Mouse (Mus musculus) frontal cortex, postnatal 14 days (tissue): ENCODE measurements at regions not wholly inside any gene's neighbourhood (a gene's known extent, or its start where the extent isn't known, plus 50 kb on each side); places are given as distances from the start of the nearest gene placed in this dataset.
"Not testable (repeated sequence)": the region's sequence is repeated elsewhere in the genome, so short reads cannot be mapped to it uniquely, and the experiment has no call there.

Experiments used
- DNase-seq, 2 experiments: peaks; one replicate each; pipeline ENCODE4 v3.0.0; 2022; ENCODE audit warnings: low spot score in 2 of 2

- no peak for DNase-seq
Measured at GRCm38 (mm10) chrX:77307374-77307773, 203.4 kb upstream of the Tbl1x start.

GRCm38 (mm10) chrX:77314384-77314783 lies 196.4 kb upstream of the Tbl1x start:
- no peak for DNase-seq

GRCm38 (mm10) chrX:77323644-77324043 lies 187.2 kb upstream of the Tbl1x start:
- DNase-seq, result peak in 1 of 2 experiments; percentile 17

- no peak for DNase-seq
Measured at GRCm38 (mm10) chrX:77353181-77353580, 157.6 kb upstream of the Tbl1x start.

GRCm38 (mm10) chrX:77360551-77360950 lies 150.3 kb upstream of the Tbl1x start:
- no peak for DNase-seq

- no peak for DNase-seq
Measured at GRCm38 (mm10) chrX:77361106-77361505, 149.7 kb upstream of the Tbl1x start.

GRCm38 (mm10) chrX:77363657-77364056 lies 147.2 kb upstream of the Tbl1x start:
- DNase-seq, result no peak

- no peak for DNase-seq
Measured at GRCm38 (mm10) chrX:77367351-77367750, 143.5 kb upstream of the Tbl1x start.

DNA sequence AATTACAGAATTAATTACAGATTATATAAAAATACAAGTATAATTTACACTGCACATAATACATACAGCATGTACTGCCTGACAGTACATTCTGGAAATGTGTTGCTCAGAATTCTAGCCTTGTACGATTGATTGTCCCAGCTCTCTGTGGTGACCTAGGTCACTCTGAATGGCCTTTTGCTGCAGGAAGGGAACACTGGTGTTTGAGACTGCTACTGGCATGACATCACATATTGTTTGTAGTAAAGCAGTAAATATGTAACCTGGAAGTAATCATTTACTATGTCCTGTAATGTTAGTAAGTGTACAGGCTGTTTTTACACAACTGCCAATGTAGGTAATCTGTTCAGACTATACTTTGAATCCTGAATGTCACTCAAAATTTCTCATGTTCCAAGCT lies 123.5 kb upstream of the Tbl1x start:
- no peak for DNase-seq

- DNase-seq, result no peak
Measured at GRCm38 (mm10) chrX:77391760-77392446, 118.9 kb upstream of the Tbl1x start.

DNA sequence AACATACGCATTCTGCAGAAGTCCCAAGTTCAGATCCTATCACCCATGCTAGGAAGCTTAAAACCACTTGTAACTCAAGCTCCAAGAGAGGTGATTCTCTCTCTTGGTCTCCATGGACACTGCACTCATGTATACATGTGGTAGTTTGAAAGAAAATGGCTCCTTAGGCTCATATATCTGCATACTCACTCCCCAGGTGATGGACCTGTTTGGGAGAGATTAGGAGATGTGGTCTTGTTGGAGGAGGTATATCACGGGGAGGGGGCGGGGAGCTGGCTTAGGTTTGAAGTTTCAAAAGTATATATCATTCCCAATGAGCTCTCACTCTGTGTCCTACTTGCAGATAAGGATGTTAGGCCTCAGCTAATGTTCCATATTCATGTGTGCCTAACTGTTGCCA lies 103.9 kb upstream of the Tbl1x start:
- no peak for DNase-seq

GRCm38 (mm10) chrX:77407925-77408324 lies 102.9 kb upstream of the Tbl1x start:
- no peak for DNase-seq

- peak; percentile 4 to 15 for DNase-seq
Measured at GRCm38 (mm10) chrX:77409370-77409769, 101.4 kb upstream of the Tbl1x start.

GRCm38 (mm10) chrX:77410812-77411211 lies 100.0 kb upstream of the Tbl1x start:
- DNase-seq, result no peak

- DNase-seq, result no peak
Measured at GRCm38 (mm10) chrX:77414156-77414555, 96.7 kb upstream of the Tbl1x start.

- no peak for DNase-seq
Measured at GRCm38 (mm10) chrX:77417766-77418165, 93.0 kb upstream of the Tbl1x start.

DNA sequence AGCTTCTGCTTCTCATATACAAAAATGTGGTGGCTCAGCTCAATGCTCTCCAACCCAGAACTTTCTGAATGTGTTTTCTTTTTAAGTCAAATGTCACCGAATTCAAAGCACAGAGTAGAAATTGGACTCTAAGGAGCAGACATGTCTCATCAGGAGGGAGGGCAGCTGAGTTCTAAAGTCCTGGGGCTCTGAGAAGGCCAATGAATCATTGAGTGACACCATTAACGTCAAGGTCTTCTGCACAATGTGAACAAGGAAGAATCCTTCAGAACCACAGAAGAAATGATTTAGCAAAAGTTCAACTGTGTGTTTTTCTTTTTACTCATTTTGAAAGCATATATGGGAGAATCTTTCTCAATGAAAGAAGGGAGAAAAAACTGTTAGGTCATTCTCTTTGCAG lies 88.6 kb upstream of the Tbl1x start:
- DNase-seq, result no peak

- no peak for DNase-seq
Measured at GRCm38 (mm10) chrX:77424792-77425727, 85.8 kb upstream of the Tbl1x start.

GRCm38 (mm10) chrX:77425728-77426102 lies 85.1 kb upstream of the Tbl1x start:
- DNase-seq, result not testable (repeated sequence)

DNA sequence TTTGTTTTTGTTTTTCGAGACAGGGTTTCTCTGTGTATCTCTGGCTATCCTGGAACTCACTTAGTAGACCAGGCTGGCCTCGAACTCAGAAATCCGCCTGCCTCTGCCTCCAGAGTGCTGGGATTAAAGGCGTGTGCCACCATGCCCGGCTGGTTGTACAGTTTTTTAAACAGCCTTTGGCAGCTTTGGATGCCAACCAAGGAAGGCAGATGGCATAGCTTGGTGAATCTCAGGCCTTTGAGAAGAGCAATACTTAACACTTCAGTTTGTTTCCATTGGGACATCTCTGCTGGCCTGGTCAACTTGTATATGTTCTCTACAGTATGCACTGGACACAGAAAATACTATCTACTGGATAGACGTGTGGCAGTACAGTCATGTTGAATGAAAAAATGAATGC lies 84.0 kb upstream of the Tbl1x start:
- DNase-seq, result not testable (repeated sequence)

- no peak for DNase-seq
Measured at GRCm38 (mm10) chrX:77432001-77432565, 78.7 kb upstream of the Tbl1x start.
